Mouse (Mus musculus): Measurements from ENCODE around the gene Senp3. TPM values are rescaled to one million over a fixed set of nuclear protein-coding genes. Genes with fewer than 3 reads are reported as not detected.
"Not testable (repeated sequence)": the region's sequence is repeated elsewhere in the genome, so short reads cannot be mapped to it uniquely, and the experiment has no call there.

Senp3 gene
- total RNA-seq, 2 experiments from 2014 or later = 101 to 122 TPM

DNA sequence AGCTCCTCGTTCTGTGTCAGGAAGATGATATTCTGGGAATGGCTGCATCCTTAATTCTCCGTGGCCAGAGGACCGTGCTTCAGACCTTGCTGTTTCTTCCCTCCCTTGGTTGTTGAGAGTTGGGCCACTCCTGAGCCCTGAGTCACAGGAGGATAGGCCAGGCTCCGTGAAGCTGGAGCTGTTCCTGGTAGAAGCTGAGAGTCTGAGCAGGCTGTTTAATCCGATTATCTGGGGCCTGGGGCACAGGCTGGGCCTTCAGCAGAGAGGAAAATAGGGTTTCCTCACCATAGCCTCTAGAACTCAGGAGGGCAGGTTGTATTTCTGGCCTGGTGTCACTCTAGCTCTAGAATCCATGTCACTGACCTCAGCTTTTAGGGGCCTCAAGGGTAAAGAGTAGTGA, 28.5 kb downstream of the Senp3 start:
- DNase-seq = no peak

DNA sequence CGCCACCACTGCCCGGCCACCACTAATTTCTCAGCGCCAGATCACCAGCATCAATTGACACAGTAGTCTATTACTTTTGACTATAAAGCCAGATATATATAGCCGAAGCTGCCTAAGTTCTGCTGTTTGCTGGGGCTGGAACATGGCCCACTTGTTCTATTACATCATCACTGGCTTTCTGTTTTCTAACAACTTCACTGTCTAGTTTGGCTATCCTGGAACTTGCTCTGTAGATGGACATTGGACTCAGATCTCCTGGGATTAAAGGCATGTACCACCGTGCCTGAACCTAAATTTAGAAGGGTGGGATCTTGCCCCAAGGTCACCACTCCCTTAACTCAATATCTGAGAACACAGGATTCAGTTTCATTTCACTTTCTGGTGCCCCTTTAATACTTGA, 36.0 kb downstream of the Senp3 start:
- no peak for DNase-seq

DNA sequence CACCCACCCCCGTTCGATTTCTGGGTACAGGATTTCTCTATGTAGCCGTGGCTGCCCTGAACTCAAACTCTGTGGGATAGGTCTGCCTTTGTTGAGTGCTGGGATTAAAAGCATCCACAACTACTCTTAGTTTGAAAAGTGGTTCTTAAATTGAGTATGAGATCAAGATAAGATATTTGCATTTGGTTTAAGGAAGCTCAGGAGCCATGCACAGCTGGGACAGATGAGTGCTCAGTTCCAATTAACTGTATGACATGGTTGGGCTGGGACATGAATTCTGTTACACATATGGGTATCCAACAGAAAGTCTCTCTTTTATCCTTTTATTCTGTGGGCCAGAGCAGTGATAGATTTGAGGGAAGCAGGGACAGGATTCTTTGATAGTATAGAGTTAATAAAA, 46.4 kb downstream of the Senp3 start:
- DNase-seq = no peak

DNA sequence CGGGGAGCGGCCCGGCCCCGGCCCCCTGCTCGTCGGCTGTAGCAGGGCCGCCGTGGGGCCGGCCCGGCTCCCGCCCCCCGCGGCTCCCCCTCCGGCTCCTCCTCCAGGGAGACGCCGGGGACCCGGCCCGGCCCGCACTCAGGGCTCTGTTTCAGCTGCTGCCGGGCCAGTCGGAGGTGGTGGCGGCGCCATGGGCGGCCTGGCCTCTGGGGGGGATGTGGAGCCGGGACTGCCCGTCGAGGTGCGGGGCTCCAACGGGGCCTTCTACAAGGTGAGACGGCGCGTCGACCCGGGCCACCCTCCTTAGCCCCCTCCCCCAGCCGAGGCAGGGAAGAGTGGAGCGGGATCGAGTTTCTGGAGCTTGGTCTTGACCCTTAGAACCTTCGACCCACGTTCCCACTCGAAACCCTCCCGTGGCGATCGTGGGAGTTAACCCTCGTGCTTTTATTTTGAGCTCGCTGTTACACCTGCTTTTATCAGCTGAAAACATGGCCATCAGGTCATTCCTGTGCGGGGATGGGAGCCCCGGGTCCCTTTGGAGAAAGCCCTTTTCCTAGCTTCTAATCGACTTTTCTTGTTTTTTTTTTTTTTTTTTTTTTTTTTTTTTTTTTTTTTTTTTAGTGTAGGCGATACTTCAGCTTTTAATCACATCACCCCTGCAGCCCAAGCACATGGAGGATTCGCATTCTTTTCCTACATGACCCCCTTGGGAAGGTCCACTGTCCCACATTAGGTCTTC, 48.6 kb downstream of the Senp3 start:
- DNase-seq = peak in 1 of 2 experiments; percentile 53

DNA sequence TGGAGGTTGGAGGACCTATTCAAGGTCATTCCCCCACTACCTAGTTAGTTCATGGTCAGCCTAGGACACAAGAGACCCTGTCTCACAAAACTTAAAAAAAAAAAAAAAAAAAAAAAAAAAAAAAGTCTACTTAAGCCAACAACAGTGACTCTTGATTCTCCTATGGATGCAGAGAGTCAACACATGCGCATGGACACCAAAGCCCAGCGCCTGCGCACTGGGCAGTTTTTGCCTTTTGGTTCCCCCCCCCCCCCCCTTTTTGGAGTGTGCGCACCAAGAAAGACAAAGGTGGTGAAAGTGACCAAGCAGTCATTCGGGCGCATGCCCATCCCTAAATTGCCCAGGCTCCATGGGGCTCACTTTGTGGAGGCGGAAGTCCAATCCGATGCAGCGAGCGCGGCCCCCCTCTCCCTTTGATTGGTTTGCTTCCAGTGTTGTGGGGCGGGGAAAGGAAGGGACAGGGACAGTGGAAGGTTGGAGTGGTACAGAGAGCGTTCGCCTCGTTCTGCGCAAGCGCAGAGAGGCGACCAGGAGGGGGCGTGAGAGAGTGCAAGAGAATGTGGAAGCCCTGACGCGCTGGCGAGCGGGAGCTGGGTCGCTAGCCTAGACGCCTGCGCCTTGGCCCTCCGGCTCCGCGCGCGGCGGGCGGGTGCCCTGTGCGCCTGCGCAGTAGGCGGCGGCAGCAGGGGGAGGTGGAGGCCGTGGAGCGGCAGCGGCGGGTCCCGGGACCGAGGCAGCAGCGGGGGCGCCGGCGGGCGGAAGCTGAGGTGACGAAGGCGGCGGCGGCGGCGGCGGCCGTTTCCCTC, 49.4 kb downstream of the Senp3 start, which contains the start of gene Fxr2:
TSS of gene Fxr2 (plus strand) at position 707 of the 806 bp plus-strand sequence.
- DNase-seq = peak; percentile 100

DNA sequence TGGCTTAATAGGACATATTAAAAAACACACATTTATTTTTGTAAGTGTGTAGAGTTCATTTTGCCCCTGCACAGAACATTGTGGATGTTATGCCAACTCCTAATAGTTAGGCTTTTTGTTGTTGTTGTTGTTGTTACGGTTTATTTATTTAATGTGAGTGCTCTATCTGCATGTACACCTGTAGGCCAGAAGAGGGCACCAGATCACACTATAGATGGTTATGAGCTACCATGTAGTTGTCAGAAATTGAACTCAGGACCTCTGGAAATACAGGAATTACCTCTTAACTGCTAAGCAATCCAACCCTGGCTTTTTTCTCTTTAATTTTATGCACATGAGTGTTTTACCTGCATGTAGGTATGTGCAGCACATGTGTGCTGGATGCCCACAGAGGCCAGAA, 52.1 kb downstream of the Senp3 start:
- no peak for DNase-seq

DNA sequence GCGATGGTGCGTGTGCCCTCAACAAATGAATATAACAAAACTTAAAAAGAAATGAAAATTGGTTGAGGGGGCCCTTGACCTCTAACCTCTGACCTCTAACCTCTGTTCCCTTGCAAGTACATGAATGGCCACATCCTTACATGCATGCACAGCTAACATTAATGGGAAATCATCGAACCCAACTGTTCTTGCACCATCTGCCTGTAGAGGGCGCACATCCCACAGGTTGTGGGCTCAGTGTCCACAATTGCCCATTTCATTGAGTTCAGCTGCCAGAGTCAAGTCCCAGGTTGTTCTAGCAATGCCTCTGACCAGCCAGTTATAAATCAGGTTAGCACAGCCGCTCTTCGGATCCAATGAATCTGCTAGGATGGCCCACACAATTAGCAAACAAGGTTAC, 53.6 kb downstream of the Senp3 start:
- DNase-seq = peak; percentile 50 to 64

DNA sequence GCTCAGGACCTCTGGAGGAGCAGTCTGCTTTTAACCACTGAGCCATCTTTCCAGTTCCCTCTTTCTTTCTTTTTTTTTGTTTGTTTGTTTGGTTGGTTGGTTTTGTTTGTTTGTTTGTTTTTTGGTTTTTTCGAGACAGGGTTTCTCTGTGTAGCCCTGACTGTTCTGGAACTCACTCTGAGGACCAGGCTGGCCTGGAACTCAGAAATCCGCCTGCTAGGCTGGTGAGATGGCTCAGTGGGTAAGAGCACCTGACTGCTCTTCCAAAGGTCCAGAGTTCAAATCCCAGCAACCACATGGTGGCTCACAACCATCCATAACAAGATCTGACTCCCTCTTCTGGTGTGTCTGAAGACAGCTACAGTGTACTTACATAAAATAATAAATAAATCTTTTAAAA, 57.5 kb downstream of the Senp3 start:
- DNase-seq = not testable (repeated sequence)

Small RNA genes lying within 50 kb of the gene (microRNA-seq; reads per million reads assigned to microRNA genes)
- 5.9 to 8.1 reads per million in 2 experiments for gene Mir1934
- 0 reads per million in 2 experiments for gene Mir467f

Other genes starting within 250 kb of the Senp3 start
- gene Dnah2, start 133.0 kb downstream of the Senp3 start, total RNA-seq (2021) = 1 to 10 TPM; 5.4 to 5.9 TPM
- gene Efnb3, start 121.9 kb downstream of the Senp3 start, total RNA-seq (2021) = 100 to 1,000 TPM; 120 to 121 TPM
- 10 to 100 TPM; 11.8 to 14.3 TPM for gene Wrap53, start 101.8 kb downstream of the Senp3 start, total RNA-seq (2021)
- 10 to 100 TPM; 25.4 to 27.4 TPM for gene Trp53, start 101.7 kb downstream of the Senp3 start, total RNA-seq (2021)
- 100 to 1,000 TPM; 400 to 418 TPM for gene Atp1b2, start 76.1 kb downstream of the Senp3 start, total RNA-seq (2021)
- not detected for gene Shbg, start 64.2 kb downstream of the Senp3 start, total RNA-seq (2021)
- 10 to 100 TPM; 11.7 to 13.7 TPM for gene Sat2, start 60.1 kb downstream of the Senp3 start, total RNA-seq (2021)
- 100 to 1,000 TPM; 147 to 153 TPM for gene Fxr2, start 49.1 kb downstream of the Senp3 start, total RNA-seq (2021)
- not detected for gene Sox15, start 26.8 kb downstream of the Senp3 start, total RNA-seq (2021)
- 10 to 100 TPM; 55.0 to 58.8 TPM for gene Mpdu1, start 19.4 kb downstream of the Senp3 start, total RNA-seq (2021)
- 10 to 100 TPM; 11.9 to 13.5 TPM for gene Cd68, start 15.9 kb downstream of the Senp3 start, total RNA-seq (2021)
- 100 to 1,000 TPM; 352 to 354 TPM for gene Eif4a1, start 9.7 kb downstream of the Senp3 start, total RNA-seq (2021)
- 1 to 10 TPM; 2.1 to 3.1 TPM for gene Tnfsf13, start 3.7 kb upstream of the Senp3 start, total RNA-seq (2021)
- gene Tnfsf12, start 13.8 kb upstream of the Senp3 start, total RNA-seq (2021) = 1 to 10 TPM; 8.2 to 8.8 TPM
- gene Tnfsfm13, start 14.0 kb upstream of the Senp3 start, total RNA-seq (2021) = 1 to 10 TPM in 1 of 2 experiments, under 1 TPM in 1; 0.90 to 1.2 TPM
- gene Polr2a, start 76.6 kb upstream of the Senp3 start, total RNA-seq (2021) = 10 to 100 TPM; 61.2 to 61.3 TPM
- gene Slc35g3, start 79.9 kb upstream of the Senp3 start, total RNA-seq (2021) = not detected
- 100 to 1,000 TPM; 116 to 126 TPM for gene Zbtb4, start 83.8 kb upstream of the Senp3 start, total RNA-seq (2021)
- gene Chrnb1, start 113.9 kb upstream of the Senp3 start, total RNA-seq (2021) = 1 to 10 TPM in 1 of 2 experiments, under 1 TPM in 1; 0.72 to 1.3 TPM
- 10 to 100 TPM; 29.2 to 31.6 TPM for gene Fgf11, start 119.8 kb upstream of the Senp3 start, total RNA-seq (2021)
- gene Tmem102, start 123.5 kb upstream of the Senp3 start, total RNA-seq (2021) = under 1 TPM in 1 of 2 experiments, not detected in 1; 0.17 TPM
- not detected for gene Gm39566, start 133.2 kb upstream of the Senp3 start, total RNA-seq (2021)
- gene Spem2, start 136.4 kb upstream of the Senp3 start, total RNA-seq (2021) = not detected
- gene Spem1, start 140.1 kb upstream of the Senp3 start, total RNA-seq (2021) = under 1 TPM; 0.57 to 0.63 TPM
- gene Nlgn2, start 155.7 kb upstream of the Senp3 start, total RNA-seq (2021) = 100 to 1,000 TPM; 192 to 206 TPM
- gene Tmem256, start 156.4 kb upstream of the Senp3 start, total RNA-seq (2021) = 100 to 1,000 TPM; 109 to 128 TPM
- 10 to 100 TPM; 16.3 to 16.6 TPM for gene Plscr3, start 164.3 kb upstream of the Senp3 start, total RNA-seq (2021)
- gene Tnk1, start 176.6 kb upstream of the Senp3 start, total RNA-seq (2021) = under 1 TPM in 1 of 2 experiments, not detected in 1; 0.18 TPM
- gene Tmem95, start 195.9 kb upstream of the Senp3 start, total RNA-seq (2021) = not detected
- gene Kctd11, start 199.3 kb upstream of the Senp3 start, total RNA-seq (2021) = 1 to 10 TPM; 1.1 TPM
- not detected for gene Acap1, start 213.5 kb upstream of the Senp3 start, total RNA-seq (2021)
- gene 2810408A11Rik, start 218.9 kb upstream of the Senp3 start, total RNA-seq (2021) = under 1 TPM; 0.46 to 0.95 TPM
- 100 to 1,000 TPM; 117 to 118 TPM for gene Neurl4, start 219.0 kb upstream of the Senp3 start, total RNA-seq (2021)
- gene Gps2, start 231.8 kb upstream of the Senp3 start, total RNA-seq (2021) = 10 to 100 TPM; 31.9 to 38.2 TPM
- gene Eif5a, start 239.9 kb upstream of the Senp3 start, total RNA-seq (2021) = 100 to 1,000 TPM; 416 to 445 TPM